Mouse (Mus musculus) forebrain, embryonic 16.5 days (tissue): Measurements from ENCODE around the gene Lmod3. TPM values are rescaled to one million over a fixed set of nuclear protein-coding genes. Genes with fewer than 3 reads are reported as not detected.

ENCODE experiments used
- ATAC-seq: fragments of 200-750 bp; cut with Nextera tagmentation; 2 replicates; pipeline ENCODE4 v1.8.0; 2017; ENCODE audit warnings: mild to moderate bottlenecking, moderate library complexity
- H3K27ac ChIP-seq: fragments of 300-500 bp; sonication (generic); 2 replicates; pipeline ENCODE4 v1.5.1; 2014; ENCODE audit warnings: low read length, control low read depth
- H3K27me3 ChIP-seq: fragments of 300-500 bp; sonication (generic); replicated peaks from 2 replicates; pipeline ENCODE4 v1.6.1; 2014; ENCODE audit warnings: low read length; ENCODE audit not compliant: control insufficient read depth, insufficient read depth
- H3K36me3 ChIP-seq: fragments of 300-500 bp; sonication (generic); 2 replicates; pipeline ENCODE4 v1.6.1; 2014; ENCODE audit not compliant: control insufficient read depth, insufficient read depth
- H3K4me1 ChIP-seq: fragments of 300-500 bp; sonication (generic); replicated peaks from 2 replicates; pipeline ENCODE4 v1.6.1; 2014; ENCODE audit warnings: low read length; ENCODE audit not compliant: control insufficient read depth, insufficient read depth
- H3K4me2 ChIP-seq: fragments of 300-500 bp; sonication (generic); 2 replicates; pipeline ENCODE4 v1.6.1; 2014; ENCODE audit warnings: mild to moderate bottlenecking, low read length, control low read depth
- H3K4me3 ChIP-seq: fragments of 300-500 bp; sonication (generic); replicated peaks from 2 replicates; pipeline ENCODE4 v1.5.1; 2014; ENCODE audit warnings: mild to moderate bottlenecking, low read length, control low read depth
- H3K9ac ChIP-seq: fragments of 300-500 bp; sonication (generic); replicated peaks from 2 replicates; pipeline ENCODE4 v1.6.1; 2014; ENCODE audit warnings: low read depth, low read length, control low read depth
- H3K9me3 ChIP-seq: fragments of 300-500 bp; sonication (generic); 2 replicates; pipeline ENCODE4 v1.6.1; 2016; ENCODE audit warnings: low read length; ENCODE audit not compliant: control insufficient read depth
- WGBS: fragments of 180-500 bp; shearing (Covaris S2); extraction: QIAGEN DNeasy Blood & Tissue Kit; methylation state at CpG from one replicate; pipeline ENCODE4 v1.1.7; 2014; 5-methylcytosine and 5-hydroxymethylcytosine counted together
- polyA plus RNA-seq: library from polyadenylated mRNA; unstranded; fragments of >200 nt; fragmentation: Nextera tagmentation; extraction: Ambion mirVana; gene quantifications from 2 replicates; pipeline ENCODE4 v1.2.1, GENCODE M21; 2015

Lmod3 gene
- not detected in 2 replicates for polyA plus RNA-seq

DNA sequence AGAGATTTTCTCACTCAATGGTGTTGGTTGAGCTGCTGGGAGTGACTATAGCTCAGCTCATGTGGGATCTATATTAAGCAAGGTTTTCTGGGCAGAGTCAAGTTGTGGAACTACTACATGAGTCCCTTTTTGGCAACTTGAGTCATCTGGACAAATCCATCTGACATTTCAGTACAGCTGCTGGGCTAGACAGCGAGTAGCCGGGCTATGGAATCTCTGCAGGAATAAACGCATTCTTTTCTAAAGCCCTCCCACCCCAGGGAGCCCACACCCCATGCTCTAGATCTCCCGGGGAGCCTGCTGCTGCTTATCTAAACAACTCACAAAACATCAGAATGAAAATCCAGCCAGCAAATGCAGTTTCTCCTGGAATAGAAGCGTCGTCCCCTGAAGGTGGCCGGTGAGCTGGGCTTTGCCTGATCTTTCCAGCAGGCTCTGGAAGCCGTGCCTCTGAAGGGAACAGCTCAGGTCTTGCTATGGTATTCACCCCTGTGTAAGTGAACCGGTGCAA, at the start of gene Lmod3:
Gene Lmod3, minus strand, starts transcription at position 49 of the 511 bp plus-strand sequence.
- ATAC-seq, result no peak
- 38% methylated on average over 9 of the region's 9 CpGs for WGBS
- no peak within 1 kb of the TSS for H3K9ac ChIP-seq

DNA sequence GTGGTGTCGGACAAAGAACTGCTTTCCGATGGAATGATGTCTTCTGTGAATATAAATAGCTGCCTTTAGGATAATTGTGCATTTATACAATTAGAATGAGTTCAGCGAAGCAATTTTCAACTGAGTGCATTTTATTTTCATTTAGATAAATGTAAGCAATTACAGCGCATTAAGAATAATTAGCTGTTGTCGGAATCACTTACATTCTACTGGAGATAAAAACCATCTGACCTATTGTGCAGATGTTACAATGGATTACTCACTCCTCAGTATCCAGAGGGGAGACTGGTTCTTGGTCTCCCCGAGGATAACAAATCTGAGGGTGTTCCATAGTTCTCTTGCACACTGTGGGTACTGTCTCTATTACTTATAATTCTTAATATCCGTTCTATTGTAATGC, 49.7 kb upstream of the Lmod3 start:
- Histone ChIP-seq H3K9me3 (no peaks in the 10 kb centered on the region), H3K27ac (no peak overlapping the region), H3K36me3 (peaks cover 11% of the 10 kb centered on the region), H3K9ac (no peak overlapping the region), H3K4me2 (no peak overlapping the region), H3K27me3 (no peaks in the 10 kb centered on the region), H3K4me3 (no peak overlapping the region), H3K4me1 (peaks cover 9% of the 10 kb centered on the region; the same call in 1 of the 2 replicates)
- peak; percentile 47; the same call in 1 of the 2 replicates for ATAC-seq
- WGBS, result 52% methylated on average over 7 of the region's 7 CpGs

More for the DNA sequence above, at the start of gene Lmod3:
- no peaks in the 10 kb centered on the region for H3K9me3 ChIP-seq
- H3K27ac ChIP-seq, result no peak within 1 kb of the TSS
- H3K27me3 ChIP-seq, result no peaks in the 10 kb centered on the region
- no peaks in the 10 kb centered on the region for H3K4me1 ChIP-seq
- no peak within 1 kb of the TSS for H3K4me3 ChIP-seq
- H3K4me2 ChIP-seq, result no peak within 1 kb of the TSS
- no peaks in the 10 kb centered on the region for H3K36me3 ChIP-seq

DNA sequence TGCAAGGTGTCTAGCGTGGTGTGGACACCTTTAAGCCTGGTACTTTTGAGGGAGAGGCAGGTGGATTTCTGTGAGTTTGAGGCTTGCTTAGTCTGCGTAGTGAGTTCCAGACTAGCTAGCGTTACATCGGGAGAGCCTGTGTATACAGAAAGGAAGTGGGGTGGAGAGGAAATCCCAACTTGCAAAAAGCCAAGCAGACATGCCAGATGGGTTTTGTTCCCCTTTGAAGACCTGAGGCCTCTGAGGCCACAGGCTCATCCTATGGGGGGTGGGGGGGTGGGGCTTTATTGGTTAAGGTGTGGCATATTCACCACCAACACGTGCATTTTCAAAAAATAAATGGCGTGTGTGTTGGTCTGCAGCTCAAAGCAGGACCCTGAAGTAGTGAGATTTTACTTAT, 48.1 kb upstream of the Lmod3 start:
- Histone ChIP-seq H3K36me3 (peaks cover 19% of the 10 kb centered on the region), H3K9ac (no peak overlapping the region), H3K4me2 (no peak overlapping the region), H3K4me3 (no peak overlapping the region), H3K9me3 (no peaks in the 10 kb centered on the region), H3K4me1 (peaks cover 9% of the 10 kb centered on the region; the same call in 1 of the 2 replicates), H3K27ac (no peak overlapping the region), H3K27me3 (no peaks in the 10 kb centered on the region)
- WGBS, result 98% methylated on average over 6 of the region's 6 CpGs
- ATAC-seq, result no peak

DNA sequence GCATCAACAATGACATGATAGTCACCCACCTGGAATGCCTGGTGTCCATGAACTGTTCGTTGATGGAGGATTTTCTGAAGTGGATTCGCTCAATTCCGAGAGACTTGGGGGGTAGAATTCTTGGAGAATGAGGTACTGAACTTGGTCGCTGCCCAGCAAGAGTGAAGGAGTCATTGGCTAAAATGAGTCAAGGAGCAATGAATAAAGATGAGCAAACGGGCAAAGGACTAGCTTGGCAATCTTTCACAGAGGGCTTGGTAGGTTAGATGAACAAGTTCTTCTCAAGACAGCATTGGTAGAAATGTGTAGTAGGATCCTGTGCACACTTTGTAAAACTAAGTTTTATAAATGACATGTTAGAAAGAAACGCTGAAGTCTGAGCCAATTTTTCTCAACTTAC, 47.6 kb upstream of the Lmod3 start:
- WGBS, result 92% methylated on average over 6 of the region's 6 CpGs
- no peaks in the 10 kb centered on the region for H3K9me3 ChIP-seq
- no peak overlapping the region for H3K27ac ChIP-seq
- peaks cover 24% of the 10 kb centered on the region for H3K36me3 ChIP-seq
- peaks cover 9% of the 10 kb centered on the region; the same call in 1 of the 2 replicates for H3K4me1 ChIP-seq
- no peak for ATAC-seq
- no peak overlapping the region for H3K9ac ChIP-seq
- H3K4me3 ChIP-seq, result no peak overlapping the region
- H3K27me3 ChIP-seq, result no peaks in the 10 kb centered on the region
- H3K4me2 ChIP-seq, result no peak overlapping the region

DNA sequence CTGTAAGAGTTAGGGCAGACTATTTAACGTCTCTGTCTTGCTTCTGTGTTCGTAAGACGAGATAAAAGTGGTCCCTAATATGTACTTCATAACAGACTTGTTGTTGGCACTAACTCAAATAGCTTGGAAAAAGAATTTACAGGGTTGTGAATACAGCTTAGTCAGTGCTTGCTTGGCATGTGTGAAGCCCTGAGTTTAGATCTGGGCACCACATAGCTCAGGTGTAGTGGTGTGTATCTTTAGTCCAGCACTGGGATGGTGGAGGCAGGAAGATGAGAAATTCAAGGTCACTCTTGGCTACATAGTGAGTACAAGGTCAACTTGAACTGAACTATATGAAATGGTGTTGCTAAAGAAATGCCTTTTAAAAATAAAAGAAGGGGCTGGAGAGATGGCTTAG, 44.6 kb upstream of the Lmod3 start:
- H3K9me3 ChIP-seq, result no peaks in the 10 kb centered on the region
- H3K9ac ChIP-seq, result no peak overlapping the region
- H3K27ac ChIP-seq, result no peak overlapping the region
- H3K4me3 ChIP-seq, result no peak overlapping the region
- ATAC-seq, result no peak
- H3K4me1 ChIP-seq, result peaks cover 2% of the 10 kb centered on the region; the same call in 1 of the 2 replicates
- H3K27me3 ChIP-seq, result no peaks in the 10 kb centered on the region
- H3K36me3 ChIP-seq, result peaks cover 26% of the 10 kb centered on the region
- 82% methylated on average over 3 of the region's 3 CpGs for WGBS
- H3K4me2 ChIP-seq, result no peak overlapping the region

DNA sequence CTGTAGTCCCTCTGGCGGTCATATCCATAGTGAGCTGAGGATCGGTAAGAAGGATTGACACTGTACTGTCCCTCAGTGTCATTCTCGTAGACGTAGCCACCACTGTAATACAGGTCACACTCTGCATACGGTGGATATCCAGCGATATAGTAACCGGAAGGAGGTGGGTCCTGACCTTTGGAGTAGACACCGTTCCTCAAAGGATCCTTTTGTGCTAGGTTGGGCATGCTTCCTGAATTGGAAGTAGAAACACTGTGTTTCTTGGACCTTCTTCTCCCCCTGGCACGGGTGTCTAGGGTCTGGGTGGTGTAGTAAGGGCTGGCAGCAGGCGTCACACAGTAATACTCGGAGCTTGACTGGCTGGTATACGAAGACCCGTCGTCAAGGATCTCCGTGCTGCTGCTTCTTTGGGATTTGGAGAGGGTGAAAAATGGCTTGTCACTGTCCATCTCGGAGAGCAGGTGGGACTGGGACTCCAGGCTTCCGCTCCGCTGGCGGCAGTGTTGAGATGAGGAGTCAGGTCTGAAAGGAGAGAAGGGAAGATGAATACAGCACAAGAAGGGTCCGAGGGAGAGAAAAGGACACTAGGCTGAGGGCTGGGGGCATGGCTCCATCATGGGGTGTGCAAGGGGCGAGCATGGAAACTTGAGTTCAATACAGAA, 43.4 kb upstream of the Lmod3 start:
- 97% methylated on average over 21 of the region's 21 CpGs for WGBS
- no peak for ATAC-seq
- Histone ChIP-seq H3K27me3 (no peaks in the 10 kb centered on the region), H3K27ac (no peak overlapping the region), H3K9me3 (no peaks in the 10 kb centered on the region), H3K36me3 (peaks cover 26% of the 10 kb centered on the region), H3K4me2 (no peak overlapping the region), H3K4me3 (no peak overlapping the region), H3K4me1 (peaks cover 6% of the 10 kb centered on the region), H3K9ac (no peak overlapping the region)

DNA sequence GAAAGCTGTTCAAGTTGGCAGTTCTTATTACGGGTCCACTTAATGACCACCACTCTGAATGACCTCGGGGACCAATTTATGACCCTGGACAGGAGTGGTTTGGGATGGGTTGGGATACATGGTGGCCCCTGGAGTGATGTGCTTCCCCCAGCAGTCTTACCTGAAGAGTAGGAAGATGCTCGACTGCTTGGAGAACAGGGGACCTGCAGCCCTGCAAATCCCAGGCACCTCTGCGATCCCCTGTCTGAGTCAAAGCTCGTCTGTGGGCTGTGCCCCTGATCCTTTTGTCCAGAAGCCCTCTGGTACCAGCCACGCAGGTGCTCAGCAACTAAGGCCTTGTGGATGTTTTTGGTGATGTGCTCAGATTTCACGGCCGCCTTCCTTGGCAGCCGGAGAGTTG, 42.9 kb upstream of the Lmod3 start:
- Histone ChIP-seq H3K27me3 (no peaks in the 10 kb centered on the region), H3K36me3 (peaks cover 26% of the 10 kb centered on the region), H3K4me3 (no peak overlapping the region), H3K9me3 (no peaks in the 10 kb centered on the region), H3K27ac (no peak overlapping the region), H3K4me1 (peaks cover 10% of the 10 kb centered on the region), H3K9ac (no peak overlapping the region), H3K4me2 (no peak overlapping the region)
- 96% methylated on average over 9 of the region's 9 CpGs for WGBS
- ATAC-seq, result no peak

DNA sequence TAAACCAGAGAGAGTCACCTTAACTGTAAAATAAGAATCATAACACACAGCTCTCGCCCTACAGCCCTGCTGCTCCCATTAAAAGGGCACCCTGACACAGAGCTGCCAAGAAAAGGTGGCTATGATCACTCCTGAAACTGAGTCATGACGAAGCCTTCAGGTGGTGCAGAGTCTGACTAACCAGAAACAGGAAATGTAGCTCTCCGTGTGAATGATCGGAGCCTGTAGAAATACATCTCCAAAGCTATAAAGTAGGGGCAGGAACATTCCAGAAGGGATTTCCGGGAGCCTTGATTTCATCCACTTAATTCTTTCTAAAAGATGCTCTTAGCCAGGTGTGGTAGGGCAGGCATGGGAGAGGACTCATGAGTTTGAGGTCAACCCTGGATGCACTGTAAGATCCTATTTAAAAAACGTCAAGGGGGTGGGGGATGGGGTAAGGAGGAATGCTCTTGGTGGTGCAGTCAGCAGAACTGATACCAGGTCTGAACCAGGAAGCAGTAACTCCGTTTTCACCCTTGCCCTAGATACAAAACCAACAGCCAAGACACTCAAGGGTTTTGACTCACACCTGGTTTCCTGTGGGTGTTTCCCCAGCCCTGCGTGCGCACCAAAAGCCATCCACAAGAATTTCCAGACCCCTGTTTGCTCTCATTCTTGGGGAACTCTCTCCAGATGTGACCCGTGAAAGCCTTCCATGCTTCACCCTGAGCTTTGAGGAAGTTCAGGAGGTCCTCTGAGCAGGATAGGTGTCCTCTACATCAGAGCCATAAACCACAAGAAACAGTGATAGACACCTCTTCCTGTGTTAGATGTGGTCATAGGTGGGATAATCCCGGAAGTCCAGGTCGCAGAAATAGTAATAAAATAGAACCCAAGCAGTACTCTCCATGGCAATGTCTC, 41.4 kb upstream of the Lmod3 start:
- no peak overlapping the region for H3K9ac ChIP-seq
- no peaks in the 10 kb centered on the region for H3K9me3 ChIP-seq
- no peak for ATAC-seq
- 89% methylated on average over 12 of the region's 12 CpGs for WGBS
- no peak overlapping the region for H3K4me2 ChIP-seq
- peaks cover 10% of the 10 kb centered on the region for H3K4me1 ChIP-seq
- peaks cover 25% of the 10 kb centered on the region for H3K36me3 ChIP-seq
- no peak overlapping the region for H3K27ac ChIP-seq
- no peaks in the 10 kb centered on the region for H3K27me3 ChIP-seq
- H3K4me3 ChIP-seq, result no peak overlapping the region

DNA sequence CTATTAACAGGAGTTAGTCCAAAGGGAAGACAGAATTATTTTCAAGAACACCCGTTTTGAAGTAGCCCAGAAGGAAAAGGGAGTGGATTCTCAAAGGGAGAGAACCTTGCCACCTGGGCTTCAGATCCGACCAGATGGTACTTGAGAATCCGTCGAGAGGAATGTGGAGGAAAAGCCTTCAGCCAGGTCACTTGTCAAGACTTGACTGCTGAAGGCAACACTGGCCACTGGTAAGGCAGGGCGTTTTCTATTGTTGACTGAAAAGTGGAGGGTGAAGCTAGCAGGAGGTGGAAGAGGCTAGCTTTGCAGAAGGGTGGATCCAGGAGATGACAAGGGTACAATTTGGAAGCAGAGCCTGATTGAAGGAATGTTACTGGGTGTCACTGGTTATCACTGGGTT, 40.3 kb upstream of the Lmod3 start:
- no peak for ATAC-seq
- whole genome bisulfite sequencing, result 81% methylated on average over 5 of the region's 5 CpGs
- Histone ChIP-seq H3K9ac (no peak overlapping the region), H3K4me1 (peaks cover 10% of the 10 kb centered on the region), H3K36me3 (peaks cover 23% of the 10 kb centered on the region), H3K9me3 (no peaks in the 10 kb centered on the region), H3K4me2 (no peak overlapping the region), H3K27me3 (no peaks in the 10 kb centered on the region), H3K4me3 (no peak overlapping the region), H3K27ac (no peak overlapping the region)
